Mouse (Mus musculus) liver, embryonic 12.5 days (tissue): ENCODE data around the gene Limch1. TPM values are rescaled to one million over a fixed set of nuclear protein-coding genes. Genes with fewer than 3 reads are reported as not detected.

ENCODE experiments used
- ATAC-seq: fragments of 200-750 bp; cut with Nextera tagmentation; 2 replicates; pipeline ENCODE4 v1.8.0; 2017; ENCODE audit warnings: moderate number of reproducible peaks, mild to moderate bottlenecking, moderate library complexity
- H3K27ac ChIP-seq: fragments of 300-500 bp; sonication (generic); 2 replicates; pipeline ENCODE4 v1.5.1; 2016; ENCODE audit warnings: mild to moderate bottlenecking
- H3K27me3 ChIP-seq: fragments of 300-500 bp; sonication (generic); replicated peaks from 2 replicates; pipeline ENCODE4 v1.6.1; 2016; ENCODE audit warnings: mild to moderate bottlenecking, moderate library complexity
- H3K36me3 ChIP-seq: fragments of 300-500 bp; sonication (generic); 2 replicates; pipeline ENCODE4 v1.6.1; 2016; ENCODE audit warnings: mild to moderate bottlenecking, moderate library complexity
- H3K4me1 ChIP-seq: fragments of 300-500 bp; sonication (generic); 2 replicates; pipeline ENCODE4 v1.6.1; 2016
- H3K4me2 ChIP-seq: fragments of 300-500 bp; sonication (generic); 2 replicates; pipeline ENCODE4 v1.6.1; 2016; ENCODE audit warnings: mild to moderate bottlenecking, moderate library complexity
- H3K4me3 ChIP-seq: fragments of 300-500 bp; sonication (generic); 2 replicates; pipeline ENCODE4 v1.5.1; 2016; ENCODE audit warnings: mild to moderate bottlenecking, moderate library complexity
- H3K9ac ChIP-seq: fragments of 300-500 bp; sonication (generic); 2 replicates; pipeline ENCODE4 v1.6.1; 2016; ENCODE audit warnings: mild to moderate bottlenecking, moderate library complexity
- H3K9me3 ChIP-seq: fragments of 300-500 bp; sonication (generic); replicated peaks from 2 replicates; pipeline ENCODE4 v1.6.1; 2016; ENCODE audit warnings: mild to moderate bottlenecking, moderate library complexity
- WGBS: fragments of 180-500 bp; shearing (Covaris S2); methylation state at CpG from one replicate; pipeline ENCODE4 v1.1.7; 2016; ENCODE audit not compliant: insufficient replicate concordance; 5-methylcytosine and 5-hydroxymethylcytosine counted together
- polyA plus RNA-seq: library from polyadenylated mRNA; unstranded; fragments of >200 nt; fragmentation: Nextera tagmentation; extraction: Ambion mirVana; gene quantifications from 2 replicates; pipeline ENCODE4 v1.2.1, GENCODE M21; 2016

Gene Limch1
- polyA plus RNA-seq, 1 experiment from 2014 or later: 3.8 TPM

- no peak overlapping the region for H3K4me2 ChIP-seq
- no peak overlapping the region for H3K9ac ChIP-seq
- no peaks in the 10 kb centered on the region for H3K27me3 ChIP-seq
- 51% methylated on average over 9 of the region's 9 CpGs for WGBS
- no peaks in the 10 kb centered on the region for H3K36me3 ChIP-seq
- H3K4me3 ChIP-seq: no peak overlapping the region
- no peak for ATAC-seq
- no peak overlapping the region for H3K27ac ChIP-seq
- no peaks in the 10 kb centered on the region for H3K4me1 ChIP-seq
- no peaks in the 10 kb centered on the region for H3K9me3 ChIP-seq
These were observed 318.0 kb downstream of the Limch1 start for GRCm38 (mm10) chr5:67063596-67063995.

GRCm38 (mm10) chr5:67083117-67083516, 337.5 kb downstream of the Limch1 start:
- 33% methylated on average over 6 of the region's 6 CpGs for WGBS
- no peak for ATAC-seq
- H3K4me1 ChIP-seq: no peaks in the 10 kb centered on the region
- no peak overlapping the region for H3K4me3 ChIP-seq
- no peaks in the 10 kb centered on the region for H3K36me3 ChIP-seq
- H3K27me3 ChIP-seq: peaks cover 29% of the 10 kb centered on the region
- no peak overlapping the region for H3K4me2 ChIP-seq
- no peak overlapping the region for H3K27ac ChIP-seq
- H3K9ac ChIP-seq: no peak overlapping the region
- H3K9me3 ChIP-seq: no peaks in the 10 kb centered on the region

DNA sequence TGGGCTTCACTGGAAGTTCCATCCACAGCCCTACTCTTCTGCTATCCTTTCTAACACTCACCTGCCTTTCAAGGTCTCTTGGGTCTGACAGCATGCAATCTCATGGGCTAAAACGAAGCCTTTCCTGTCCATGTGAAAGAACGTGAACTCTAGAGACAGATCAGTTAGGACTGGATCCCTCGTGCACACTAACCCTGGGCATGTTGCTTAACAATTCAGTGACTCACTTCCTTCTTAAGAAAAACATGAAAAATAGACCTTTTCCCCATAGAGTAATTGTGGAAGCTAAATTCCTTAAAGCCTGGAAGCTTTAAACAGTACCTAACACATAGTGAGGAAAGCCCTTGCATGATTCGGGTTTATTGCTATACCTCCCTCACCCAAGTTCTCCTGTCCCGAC, 345.2 kb downstream of the Limch1 start:
- H3K4me2 ChIP-seq: no peak overlapping the region
- ATAC-seq: no peak
- H3K27me3 ChIP-seq: peaks cover 57% of the 10 kb centered on the region
- no peaks in the 10 kb centered on the region for H3K9me3 ChIP-seq
- no peaks in the 10 kb centered on the region for H3K4me1 ChIP-seq
- no peak overlapping the region for H3K9ac ChIP-seq
- H3K4me3 ChIP-seq: no peak overlapping the region
- WGBS: 41% methylated on average over 5 of the region's 5 CpGs
- no peak overlapping the region for H3K27ac ChIP-seq
- H3K36me3 ChIP-seq: no peaks in the 10 kb centered on the region

DNA sequence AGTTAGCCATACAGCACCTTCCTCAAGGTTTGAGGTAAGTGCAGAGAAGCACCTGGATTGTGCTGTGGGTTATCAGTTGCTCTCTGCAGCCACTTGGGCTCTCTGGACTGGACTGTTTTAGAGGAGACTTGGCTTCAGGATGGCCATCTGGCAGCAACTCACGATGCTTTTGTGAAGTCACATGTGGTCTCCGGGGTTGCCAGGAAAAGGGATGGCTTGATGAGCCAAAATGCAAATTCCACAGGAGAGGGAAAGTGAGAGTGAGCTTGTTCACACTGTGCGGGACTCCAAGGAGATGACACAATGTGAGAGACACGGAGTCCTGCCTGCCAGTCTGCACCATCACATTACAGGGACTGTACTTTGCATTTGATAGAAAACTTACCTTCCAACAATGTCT, 346.1 kb downstream of the Limch1 start:
- peaks cover 8% of the 10 kb centered on the region; the same call in 1 of the 2 replicates for H3K4me1 ChIP-seq
- no peak for ATAC-seq
- H3K27ac ChIP-seq: no peak overlapping the region
- H3K4me3 ChIP-seq: no peak overlapping the region
- peaks cover 66% of the 10 kb centered on the region for H3K27me3 ChIP-seq
- WGBS: 15% methylated on average over 4 of the region's 4 CpGs
- no peak overlapping the region for H3K4me2 ChIP-seq
- H3K9ac ChIP-seq: no peak overlapping the region
- H3K36me3 ChIP-seq: no peaks in the 10 kb centered on the region
- H3K9me3 ChIP-seq: no peaks in the 10 kb centered on the region

GRCm38 (mm10) chr5:67093991-67094390, 348.4 kb downstream of the Limch1 start:
- H3K27me3 ChIP-seq: peaks cover 87% of the 10 kb centered on the region
- 16% methylated on average over 2 of the region's 2 CpGs for WGBS
- no peak overlapping the region for H3K4me3 ChIP-seq
- no peak for ATAC-seq
- peaks cover 8% of the 10 kb centered on the region; the same call in 1 of the 2 replicates for H3K4me1 ChIP-seq
- no peak overlapping the region for H3K27ac ChIP-seq
- H3K4me2 ChIP-seq: no peak overlapping the region
- no peak overlapping the region for H3K9ac ChIP-seq
- H3K36me3 ChIP-seq: no peaks in the 10 kb centered on the region
- no peaks in the 10 kb centered on the region for H3K9me3 ChIP-seq

GRCm38 (mm10) chr5:67095153-67095552, 349.5 kb downstream of the Limch1 start:
- Histone ChIP-seq H3K36me3 (no peaks in the 10 kb centered on the region), H3K4me1 (peaks cover 8% of the 10 kb centered on the region; the same call in 1 of the 2 replicates), H3K27me3 (peaks cover 95% of the 10 kb centered on the region), H3K4me2 (no peak overlapping the region), H3K4me3 (no peak overlapping the region), H3K9me3 (no peaks in the 10 kb centered on the region), H3K27ac (no peak overlapping the region), H3K9ac (no peak overlapping the region)
- WGBS: 5% methylated on average over 15 of the region's 15 CpGs
- no peak for ATAC-seq

DNA sequence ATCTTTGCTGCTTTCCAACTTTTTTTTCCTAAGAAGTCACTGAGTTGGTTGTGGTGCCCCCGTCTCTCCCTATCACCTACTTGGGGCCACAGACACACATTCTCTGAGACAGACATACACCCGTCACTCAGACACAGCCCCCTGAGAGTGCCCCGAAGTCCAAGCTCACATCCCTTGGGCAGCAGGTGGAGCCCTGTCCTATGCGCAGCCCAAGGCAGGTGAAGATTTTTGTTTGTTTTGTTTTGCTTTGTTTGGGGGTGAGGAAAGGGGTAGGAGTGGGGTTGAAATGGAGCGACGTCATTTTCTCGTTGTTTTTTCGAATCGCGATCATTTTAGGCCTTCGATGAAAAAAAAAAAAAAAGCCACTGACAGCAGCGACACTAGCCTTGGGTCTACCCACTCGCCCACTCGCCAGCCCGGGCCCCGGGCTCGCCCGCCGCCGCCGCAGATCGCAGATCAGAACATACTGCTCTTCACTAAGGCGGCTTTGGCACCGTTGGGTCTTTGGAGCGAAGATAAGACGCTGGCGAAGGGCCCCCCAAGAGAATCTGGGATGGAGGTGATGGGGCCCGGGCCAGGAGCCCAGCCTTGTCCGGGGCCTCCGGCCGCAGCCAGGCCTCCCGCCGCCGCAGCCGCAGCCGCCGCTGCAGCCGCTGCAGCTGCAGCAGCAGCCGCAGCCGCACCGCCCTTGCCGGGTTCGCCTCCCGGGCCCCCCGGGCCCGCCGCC, 350.2 kb downstream of the Limch1 start:
- H3K36me3 ChIP-seq: no peaks in the 10 kb centered on the region
- H3K27ac ChIP-seq: no peak overlapping the region
- H3K4me2 ChIP-seq: peak overlapping the region; percentile 55
- no peaks in the 10 kb centered on the region for H3K9me3 ChIP-seq
- ATAC-seq: no peak
- H3K27me3 ChIP-seq: peaks cover 95% of the 10 kb centered on the region
- WGBS: under 1% methylated on average over 47 of the region's 47 CpGs
- H3K4me1 ChIP-seq: peaks cover 8% of the 10 kb centered on the region; the same call in 1 of the 2 replicates
- peak overlapping the region; percentile 33 for H3K4me3 ChIP-seq
- no peak overlapping the region for H3K9ac ChIP-seq

- H3K36me3 ChIP-seq: no peaks in the 10 kb centered on the region
- H3K9ac ChIP-seq: no peak overlapping the region
- under 1% methylated on average over 26 of the region's 28 CpGs for WGBS
- peak overlapping the region; percentile 33 for H3K4me3 ChIP-seq
- no peak overlapping the region for H3K27ac ChIP-seq
- ATAC-seq: no peak
- H3K4me2 ChIP-seq: peak overlapping the region; percentile 55
- H3K4me1 ChIP-seq: peaks cover 8% of the 10 kb centered on the region; the same call in 1 of the 2 replicates
- peaks cover 95% of the 10 kb centered on the region for H3K27me3 ChIP-seq
- no peaks in the 10 kb centered on the region for H3K9me3 ChIP-seq
These were observed 350.7 kb downstream of the Limch1 start for GRCm38 (mm10) chr5:67096378-67096771.

- peaks cover 95% of the 10 kb centered on the region for H3K27me3 ChIP-seq
- H3K27ac ChIP-seq: no peak overlapping the region
- peaks cover 8% of the 10 kb centered on the region; the same call in 1 of the 2 replicates for H3K4me1 ChIP-seq
- H3K9me3 ChIP-seq: no peaks in the 10 kb centered on the region
- WGBS: 3% methylated on average over 41 of the region's 41 CpGs
- H3K36me3 ChIP-seq: no peaks in the 10 kb centered on the region
- no peak overlapping the region for H3K4me3 ChIP-seq
- no peak for ATAC-seq
- no peak overlapping the region for H3K9ac ChIP-seq
- no peak overlapping the region for H3K4me2 ChIP-seq
These were observed 351.8 kb downstream of the Limch1 start for GRCm38 (mm10) chr5:67097106-67098050.

DNA sequence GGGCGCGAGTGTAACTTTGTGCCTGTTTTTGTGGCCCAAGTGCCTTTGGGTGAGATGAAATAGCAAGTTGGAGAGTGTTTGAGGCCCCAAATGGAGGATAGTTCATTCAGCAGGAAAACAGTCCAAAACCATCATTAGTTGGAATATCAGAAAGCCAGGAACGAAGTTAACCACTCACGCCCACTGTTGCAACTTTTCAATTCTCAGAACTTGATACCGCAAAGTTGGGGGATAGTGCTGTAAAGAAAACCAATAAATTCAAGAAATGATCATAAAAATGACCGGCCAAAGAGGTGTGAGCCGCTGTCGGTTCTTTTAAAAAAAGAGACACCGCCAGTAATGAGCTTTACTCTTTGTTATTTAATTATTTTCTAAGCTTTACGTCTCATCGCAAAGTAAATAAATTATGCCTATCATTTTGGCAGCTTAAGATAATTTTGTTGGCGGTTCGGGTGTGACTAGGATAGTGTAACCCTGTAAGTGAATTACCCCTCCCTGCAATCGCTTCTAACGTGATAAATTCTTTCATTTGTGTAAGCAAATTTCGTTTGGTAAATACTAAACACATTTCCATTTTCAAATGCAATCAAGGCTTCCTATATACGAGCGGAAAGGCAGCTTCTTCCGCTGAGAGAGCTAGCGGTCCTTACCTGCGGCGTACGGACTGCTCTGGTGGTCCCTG, 352.6 kb downstream of the Limch1 start:
- H3K4me2 ChIP-seq: no peak overlapping the region
- H3K27ac ChIP-seq: no peak overlapping the region
- H3K4me3 ChIP-seq: no peak overlapping the region
- no peak for ATAC-seq
- no peak overlapping the region for H3K9ac ChIP-seq
- H3K4me1 ChIP-seq: peaks cover 8% of the 10 kb centered on the region; the same call in 1 of the 2 replicates
- no peaks in the 10 kb centered on the region for H3K36me3 ChIP-seq
- no peaks in the 10 kb centered on the region for H3K9me3 ChIP-seq
- peaks cover 98% of the 10 kb centered on the region for H3K27me3 ChIP-seq
- WGBS: 2% methylated on average over 23 of the region's 23 CpGs

DNA sequence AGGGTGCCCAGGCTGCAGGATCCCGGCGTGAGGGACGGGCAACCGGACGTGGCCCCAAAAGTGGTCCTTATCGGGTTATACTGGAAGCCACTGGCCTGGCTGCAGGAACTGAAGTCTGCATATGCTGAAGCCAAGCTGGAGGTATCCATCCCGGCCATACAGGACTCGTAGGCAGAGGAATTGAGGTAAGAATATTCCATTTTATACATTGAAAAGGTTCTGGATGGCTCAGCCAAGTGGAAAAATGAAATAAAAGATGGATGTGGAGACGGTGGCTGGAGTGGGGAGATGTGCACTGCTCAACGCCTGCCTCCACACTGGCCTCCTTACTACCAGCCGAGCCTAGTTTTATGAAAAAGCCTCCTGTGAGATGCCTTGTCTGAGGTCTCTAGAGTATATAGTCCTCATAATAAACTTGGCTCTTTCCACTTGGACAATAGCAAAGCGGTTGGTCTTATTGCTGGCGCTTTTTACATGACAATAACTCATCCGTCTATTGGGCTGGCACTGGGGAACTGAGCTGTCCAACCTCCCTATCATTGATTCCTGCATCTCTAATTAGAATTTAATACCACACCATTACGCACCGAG, 353.2 kb downstream of the Limch1 start, which contains the start of gene Phox2b:
TSS of gene Phox2b (minus strand) at position 569 of the 591 bp plus-strand sequence.
- WGBS: 3% methylated on average over 16 of the region's 16 CpGs
- Histone ChIP-seq H3K9ac (no peak within 1 kb of the TSS), H3K4me1 (peaks cover 8% of the 10 kb centered on the region; the same call in 1 of the 2 replicates), H3K36me3 (no peaks in the 10 kb centered on the region), H3K27me3 (peaks cover 97% of the 10 kb centered on the region), H3K4me2 (no peak within 1 kb of the TSS), H3K27ac (no peak within 1 kb of the TSS), H3K4me3 (no peak within 1 kb of the TSS), H3K9me3 (no peaks in the 10 kb centered on the region)
- no peak for ATAC-seq
